Mouse (Mus musculus): Measurements from ENCODE around the gene Tlcd2.

Tlcd2 gene

DNA sequence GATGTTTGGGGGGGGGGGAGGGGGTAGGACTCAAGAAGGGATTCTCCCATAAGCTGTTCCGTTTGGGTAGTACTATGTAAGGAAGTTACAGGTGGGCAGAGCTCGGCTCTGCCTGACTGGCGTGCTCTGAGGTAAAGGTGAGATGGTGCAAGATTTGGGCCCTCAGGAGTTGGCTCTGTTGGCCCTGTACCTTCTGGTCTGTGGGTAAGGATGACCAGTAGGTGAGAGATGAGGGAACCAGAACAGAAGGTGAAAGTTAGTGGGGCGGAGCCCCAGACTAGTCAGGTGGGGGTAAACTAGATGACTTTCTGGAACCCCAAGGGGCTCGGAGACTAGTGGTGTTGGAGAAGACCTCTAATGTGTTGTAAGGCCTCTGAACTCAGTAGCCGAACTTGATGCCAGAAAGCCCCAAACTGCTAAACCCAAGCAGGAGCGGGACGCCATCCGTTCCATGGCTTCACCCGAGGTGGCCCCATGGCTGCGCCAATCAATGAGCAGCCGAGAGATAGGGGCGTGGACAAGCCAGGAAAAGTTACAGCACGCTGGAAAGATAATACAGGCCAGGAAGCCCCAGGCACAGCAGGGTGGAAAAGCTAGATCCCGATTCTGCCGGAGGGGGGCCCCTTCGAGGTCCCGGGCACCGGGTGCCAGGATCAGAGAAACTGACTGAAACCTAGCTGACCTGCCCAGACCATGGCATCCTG, 6.1 kb downstream of the Tlcd2 start:
- DNase-seq: peak; percentile 38

DNA sequence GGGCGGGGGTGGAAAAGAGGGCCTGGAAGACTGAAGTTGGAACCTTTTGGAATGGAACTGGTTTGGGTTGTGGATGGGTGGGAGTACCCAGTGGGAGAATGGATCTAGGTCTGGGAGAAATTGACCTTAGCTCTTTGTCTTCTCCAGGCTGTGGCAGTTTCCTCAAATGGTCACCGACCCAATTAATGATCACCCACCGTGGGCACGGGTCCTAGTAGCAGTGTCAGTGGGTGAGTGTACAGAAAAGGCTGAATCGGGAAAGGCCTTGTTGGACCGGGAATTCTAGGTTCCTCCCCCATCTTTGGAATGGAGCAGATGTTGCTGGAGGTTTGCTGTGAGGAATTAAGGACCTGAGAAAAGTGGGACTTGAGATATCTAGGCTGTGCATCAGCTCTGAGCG, 6.9 kb downstream of the Tlcd2 start:
- no peak for DNase-seq

DNA sequence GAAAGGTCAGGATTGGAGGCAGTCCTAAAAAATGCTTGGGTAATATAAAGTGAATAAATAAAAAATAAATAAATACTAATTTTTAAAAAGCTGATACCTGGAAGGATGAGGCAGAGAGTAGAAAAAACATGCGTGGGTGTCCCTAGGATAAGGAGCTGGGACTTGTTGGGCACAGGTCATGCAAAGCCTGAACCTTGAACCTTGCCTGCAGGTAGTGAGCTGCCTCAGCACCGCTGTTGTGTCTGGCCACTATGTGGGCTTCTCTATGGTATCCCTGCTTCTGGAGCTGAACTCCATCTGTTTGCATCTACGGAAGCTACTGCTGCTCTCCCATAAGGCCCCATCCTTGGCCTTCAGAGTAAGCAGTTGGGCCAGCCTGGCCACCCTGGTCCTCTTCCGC, 7.7 kb downstream of the Tlcd2 start:
- no peak for DNase-seq

DNA sequence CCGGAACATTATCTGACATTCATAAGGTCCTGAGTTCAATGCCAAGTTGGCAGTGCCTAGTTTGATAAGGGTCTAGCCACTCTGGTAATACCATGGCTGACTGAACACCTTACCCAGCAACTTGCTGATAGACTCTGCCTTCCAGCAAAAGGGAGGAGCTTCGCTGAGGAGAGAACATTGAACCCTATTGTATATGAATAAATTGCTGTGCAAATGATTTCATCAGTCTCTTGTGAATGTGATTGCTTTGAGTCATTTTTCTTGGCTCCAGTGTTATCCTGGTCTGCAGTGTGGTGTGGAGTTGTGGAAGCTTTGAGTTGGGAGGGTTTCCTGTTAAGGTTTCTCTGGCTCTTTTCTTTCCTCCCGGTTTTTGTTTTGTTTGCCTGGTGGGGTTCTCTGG, 9.2 kb downstream of the Tlcd2 start:
- no peak for DNase-seq

DNA sequence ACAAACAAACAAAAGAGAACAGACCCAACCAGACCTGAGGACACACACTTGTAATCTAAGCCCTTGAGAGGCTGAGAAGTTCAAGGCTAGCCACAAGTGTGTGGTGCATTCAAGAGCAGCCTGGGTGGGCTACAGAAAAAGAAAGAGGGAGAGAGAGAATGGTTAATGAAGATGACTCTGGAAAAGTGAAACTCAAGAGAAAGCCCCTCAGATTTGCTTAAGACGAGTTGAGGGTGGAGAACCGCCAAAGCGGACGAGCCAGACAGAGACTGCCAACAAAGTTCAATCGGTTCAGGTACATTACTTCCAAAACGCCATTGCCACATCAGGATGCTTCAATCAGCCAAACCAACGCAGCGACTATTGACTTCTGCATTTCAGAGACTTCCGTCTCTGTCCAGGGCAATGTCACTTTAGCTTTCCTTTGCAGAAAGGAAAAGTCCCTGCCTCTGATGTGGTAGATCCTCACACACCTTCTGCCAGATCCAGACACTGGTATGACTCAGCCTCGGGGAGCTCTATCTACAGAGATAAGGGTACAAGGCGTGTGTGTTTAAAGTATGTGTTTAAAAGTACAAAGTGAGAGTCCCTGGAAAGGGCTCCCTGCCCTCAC, 11.1 kb downstream of the Tlcd2 start:
- no peak for DNase-seq

DNA sequence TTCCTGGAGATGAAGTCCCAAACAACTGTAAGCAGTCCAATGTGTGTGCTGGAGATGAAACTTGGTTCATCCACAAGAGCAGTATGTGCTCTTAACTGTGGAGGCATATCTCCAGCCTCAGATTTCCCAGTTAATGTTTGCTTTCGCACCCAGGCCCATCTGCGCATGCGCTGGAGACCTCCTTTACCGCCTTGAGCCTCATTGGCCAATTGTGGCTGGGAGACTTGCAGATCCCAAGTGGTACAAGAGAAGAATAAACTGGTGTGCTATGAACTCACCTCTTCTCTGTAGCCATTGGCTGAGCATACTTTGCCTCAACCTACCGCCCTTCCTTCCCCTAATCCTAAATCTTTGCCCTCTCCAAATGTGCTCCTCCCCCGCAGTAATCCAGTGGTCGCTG, 11.9 kb downstream of the Tlcd2 start:
- DNase-seq: no peak

- no peak for DNase-seq
Measured at GRCm38 (mm10) chr11:75486192-75486591, 24.7 kb downstream of the Tlcd2 start.

DNA sequence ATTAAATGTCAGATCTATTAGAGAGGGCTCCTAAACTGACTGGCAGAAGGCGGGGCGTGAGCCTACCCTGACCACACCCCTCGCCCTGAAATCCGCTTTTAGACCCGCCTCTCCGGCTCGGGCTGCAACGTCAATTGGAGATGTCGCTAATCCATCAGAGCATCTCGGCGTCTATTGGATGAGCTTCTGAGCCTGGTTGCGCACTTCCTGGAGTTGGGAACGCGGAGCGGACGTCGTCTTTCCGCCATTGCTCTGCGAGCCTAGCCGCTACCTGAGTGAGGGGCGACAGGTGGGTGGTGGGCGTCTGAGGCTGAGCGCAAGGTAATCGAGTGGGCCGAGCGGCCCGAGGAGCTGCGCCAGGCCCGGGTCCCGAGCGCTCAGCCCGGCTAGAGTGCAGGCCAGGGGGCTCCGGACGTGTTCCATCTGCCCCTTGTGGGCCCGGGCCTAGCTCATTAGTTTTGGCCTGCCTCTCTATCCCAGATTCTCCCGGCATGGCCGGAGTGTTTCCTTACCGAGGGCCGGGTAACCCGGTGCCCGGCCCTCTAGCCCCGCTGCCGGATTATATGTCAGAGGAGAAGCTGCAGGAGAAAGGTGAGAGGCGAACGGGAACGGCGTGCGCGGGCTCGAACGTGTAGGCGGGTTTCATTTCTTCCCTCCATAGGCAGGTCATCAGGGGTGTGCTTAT, 25.2 kb downstream of the Tlcd2 start, which contains the start of gene Prpf8:
Prpf8 (plus strand) TSS at position 216 of the 685 bp plus-strand sequence.
- peak; percentile 98 for DNase-seq

GRCm38 (mm10) chr11:75487496-75487895, 26.0 kb downstream of the Tlcd2 start:
- no peak for DNase-seq

- DNase-seq: no peak
Measured at GRCm38 (mm10) chr11:75494296-75495049, 33.0 kb downstream of the Tlcd2 start.

DNA sequence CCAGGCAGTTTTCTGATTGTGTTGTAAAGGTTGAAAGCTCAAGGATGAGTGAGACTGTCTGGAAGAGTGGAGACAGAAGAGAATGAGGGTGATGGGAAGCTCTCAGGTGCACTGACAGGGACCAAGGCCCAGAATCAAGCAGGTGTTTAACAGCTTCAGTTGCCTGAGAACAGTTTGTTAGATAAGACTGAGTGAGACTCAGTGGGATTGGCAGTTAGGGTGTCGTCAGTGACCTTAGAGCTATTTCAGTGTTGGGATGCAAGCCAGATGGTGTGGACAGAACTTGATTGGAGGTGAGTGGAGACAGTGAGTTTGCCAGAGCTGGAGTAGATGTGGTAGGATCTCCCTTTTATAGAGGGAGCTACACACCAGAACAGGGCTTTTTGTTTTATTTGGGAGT, 36.6 kb downstream of the Tlcd2 start:
- DNase-seq: no peak

DNA sequence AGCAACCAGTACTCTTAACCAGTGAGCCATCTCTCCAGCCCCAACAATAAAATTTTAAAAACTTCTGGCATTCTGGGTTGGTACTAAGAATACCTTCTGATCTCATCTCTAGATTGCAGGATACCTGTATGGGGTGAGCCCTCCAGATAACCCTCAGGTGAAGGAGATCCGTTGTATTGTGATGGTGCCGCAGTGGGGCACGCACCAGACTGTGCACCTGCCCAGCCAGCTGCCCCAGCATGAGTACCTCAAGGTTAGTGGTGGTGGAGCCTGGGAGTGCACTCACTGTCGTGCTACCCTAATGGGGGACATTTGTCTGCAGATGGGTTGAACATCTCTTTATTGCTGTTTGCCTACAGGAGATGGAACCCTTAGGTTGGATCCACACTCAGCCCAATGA, 46.6 kb downstream of the Tlcd2 start:
- DNase-seq: no peak

- DNase-seq: no peak
Measured at GRCm38 (mm10) chr11:75508904-75509303, 47.4 kb downstream of the Tlcd2 start.

DNA sequence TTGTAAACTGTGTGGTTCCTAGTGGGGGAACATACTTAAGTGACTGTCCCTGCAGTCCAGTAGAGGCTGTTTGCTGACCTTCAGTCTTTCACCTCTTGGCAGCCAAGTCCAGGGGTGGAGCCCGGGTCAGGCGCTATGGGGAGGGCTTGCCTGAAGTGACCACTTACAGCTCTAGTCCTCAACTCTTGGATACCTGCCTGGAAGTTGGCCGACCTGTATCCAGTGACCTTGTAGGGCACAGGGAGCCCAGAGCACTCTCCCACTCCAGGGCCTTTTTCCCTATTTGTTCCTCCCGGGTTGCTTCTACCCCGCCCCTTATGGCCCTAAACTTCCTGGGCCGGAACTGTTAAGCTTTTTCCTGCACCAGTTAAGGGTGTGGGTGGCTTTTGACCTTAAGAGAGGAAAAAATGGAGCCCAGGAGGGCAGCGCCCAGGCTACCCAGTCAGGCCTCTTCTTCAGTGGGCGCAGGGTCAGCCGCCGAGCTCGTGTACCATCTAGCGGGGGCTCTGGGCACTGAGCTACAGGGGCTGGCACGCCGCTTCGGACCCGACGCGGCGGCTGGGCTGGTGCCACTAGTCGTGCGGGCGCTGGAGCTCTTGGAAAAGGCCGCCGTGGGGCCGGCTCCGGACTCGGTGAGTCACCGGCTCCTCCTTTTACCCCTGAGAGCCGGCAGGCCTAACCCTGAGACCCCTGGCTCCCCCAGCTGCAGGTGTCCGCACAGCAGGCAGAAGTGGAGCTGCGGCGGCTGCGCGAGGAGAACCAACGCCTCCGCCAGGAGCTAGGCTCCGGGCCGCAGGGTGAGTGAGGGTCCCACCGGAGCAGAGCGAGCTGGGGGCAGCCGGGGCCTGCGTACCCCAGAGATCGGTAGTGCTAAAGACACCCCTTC, 48.5 kb downstream of the Tlcd2 start, which contains the start of gene Rilp:
Rilp (plus strand) TSS at position 354 of the 886 bp plus-strand sequence.
- no peak for DNase-seq

DNA sequence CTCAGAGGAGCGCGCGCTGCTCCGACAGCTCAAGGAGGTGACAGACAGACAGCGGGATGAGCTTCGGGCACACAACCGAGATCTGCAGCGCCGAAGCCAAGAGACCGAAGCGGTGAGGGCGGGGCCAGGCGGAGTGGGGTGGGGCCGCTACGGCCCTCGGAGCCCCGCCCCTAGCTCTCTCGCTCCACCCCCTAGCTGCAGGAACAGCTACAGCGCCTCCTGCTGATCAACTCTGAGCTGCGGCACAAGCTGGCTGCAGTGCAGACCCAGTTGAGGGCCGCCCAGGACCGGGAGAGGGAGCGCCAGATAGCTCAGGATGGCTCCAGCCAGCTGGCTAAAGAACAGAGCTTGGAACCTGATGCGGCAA, 49.1 kb downstream of the Tlcd2 start:
- DNase-seq: peak; percentile 93

- no peak for DNase-seq
Measured at GRCm38 (mm10) chr11:75511213-75511612, 49.7 kb downstream of the Tlcd2 start.

- no peak for DNase-seq
Measured at GRCm38 (mm10) chr11:75512301-75513018, 50.9 kb downstream of the Tlcd2 start.

GRCm38 (mm10) chr11:75513336-75513735, 51.8 kb downstream of the Tlcd2 start, which contains the start of gene Scarf1:
Scarf1 (plus strand) TSS chr11:75513540.
- DNase-seq: no peak

- DNase-seq: no peak
Measured at GRCm38 (mm10) chr11:75515186-75515585, 53.7 kb downstream of the Tlcd2 start.

GRCm38 (mm10) chr11:75519834-75520633, 58.5 kb downstream of the Tlcd2 start:
- no peak for DNase-seq

Measured in thymus, postnatal 25 days (tissue).